Mouse (Mus musculus): ENCODE measurements around the gene Rtn4. TPM values are rescaled to one million over a fixed set of nuclear protein-coding genes. Genes with fewer than 3 reads are reported as not detected.

Gene Rtn4
- polyA plus RNA-seq, 1 experiment from 2014 or later, result 52.2 TPM

GRCm38 (mm10) chr11:29770666-29771400 lies 78.1 kb downstream of the Rtn4 start:
- 48% methylated on average over 3 of the region's 3 CpGs for WGBS
- Histone ChIP-seq H3K9ac (no peak overlapping the region), H3K4me3 (no peak overlapping the region), H3K27ac (no peak overlapping the region), H3K4me2 (no peak overlapping the region), H3K4me1 (no peaks in the 10 kb centered on the region), H3K27me3 (no peaks in the 10 kb centered on the region), H3K36me3 (no peaks in the 10 kb centered on the region), H3K9me3 (no peaks in the 10 kb centered on the region)
- no peak for ATAC-seq (ENCODE audit: borderline replicate concordance, extremely low read depth, low FRiP score, low TSS enrichment)

- WGBS, result 56% methylated on average over 1 of the region's 1 CpGs
- Histone ChIP-seq H3K27me3 (no peaks in the 10 kb centered on the region), H3K9me3 (no peaks in the 10 kb centered on the region), H3K36me3 (no peaks in the 10 kb centered on the region), H3K9ac (no peak overlapping the region), H3K27ac (no peak overlapping the region), H3K4me3 (no peak overlapping the region), H3K4me1 (no peaks in the 10 kb centered on the region), H3K4me2 (no peak overlapping the region)
- no peak for ATAC-seq (ENCODE audit: borderline replicate concordance, extremely low read depth, low FRiP score, low TSS enrichment)
Observed at GRCm38 (mm10) chr11:29772279-29772678, 79.5 kb downstream of the Rtn4 start.

GRCm38 (mm10) chr11:29774296-29774695 lies 81.5 kb downstream of the Rtn4 start:
- Histone ChIP-seq H3K4me2 (no peak overlapping the region), H3K36me3 (no peaks in the 10 kb centered on the region), H3K9ac (no peak overlapping the region), H3K9me3 (no peaks in the 10 kb centered on the region), H3K4me1 (no peaks in the 10 kb centered on the region), H3K27me3 (no peaks in the 10 kb centered on the region), H3K4me3 (no peak overlapping the region), H3K27ac (no peak overlapping the region)
- WGBS, result 42% methylated on average over 2 of the region's 2 CpGs
- ATAC-seq (ENCODE audit: borderline replicate concordance, extremely low read depth, low FRiP score, low TSS enrichment), result no peak

GRCm38 (mm10) chr11:29774760-29775159 lies 82.0 kb downstream of the Rtn4 start:
- Histone ChIP-seq H3K9me3 (no peaks in the 10 kb centered on the region), H3K9ac (no peak overlapping the region), H3K4me1 (no peaks in the 10 kb centered on the region), H3K4me2 (no peak overlapping the region), H3K27ac (no peak overlapping the region), H3K27me3 (no peaks in the 10 kb centered on the region), H3K4me3 (no peak overlapping the region), H3K36me3 (no peaks in the 10 kb centered on the region)
- ATAC-seq (ENCODE audit: borderline replicate concordance, extremely low read depth, low FRiP score, low TSS enrichment), result no peak
- 58% methylated on average over 2 of the region's 2 CpGs for WGBS

- H3K27me3 ChIP-seq, result no peaks in the 10 kb centered on the region
- H3K27ac ChIP-seq, result no peak overlapping the region
- no peaks in the 10 kb centered on the region for H3K9me3 ChIP-seq
- no peak for ATAC-seq (ENCODE audit: borderline replicate concordance, extremely low read depth, low FRiP score, low TSS enrichment)
- no peaks in the 10 kb centered on the region for H3K36me3 ChIP-seq
- H3K4me3 ChIP-seq, result no peak overlapping the region
- H3K4me2 ChIP-seq, result no peak overlapping the region
- no peaks in the 10 kb centered on the region for H3K4me1 ChIP-seq
- H3K9ac ChIP-seq, result no peak overlapping the region
Observed at GRCm38 (mm10) chr11:29777964-29778363, 85.2 kb downstream of the Rtn4 start.

GRCm38 (mm10) chr11:29778936-29779335 lies 86.2 kb downstream of the Rtn4 start:
- no peak overlapping the region for H3K4me2 ChIP-seq
- H3K36me3 ChIP-seq, result no peaks in the 10 kb centered on the region
- H3K9me3 ChIP-seq, result no peaks in the 10 kb centered on the region
- H3K27me3 ChIP-seq, result no peaks in the 10 kb centered on the region
- no peak overlapping the region for H3K4me3 ChIP-seq
- no peak overlapping the region for H3K27ac ChIP-seq
- H3K9ac ChIP-seq, result no peak overlapping the region
- no peak for ATAC-seq (ENCODE audit: borderline replicate concordance, extremely low read depth, low FRiP score, low TSS enrichment)
- no peaks in the 10 kb centered on the region for H3K4me1 ChIP-seq
- 64% methylated on average over 3 of the region's 3 CpGs for WGBS

- no peak overlapping the region for H3K4me3 ChIP-seq
- no peaks in the 10 kb centered on the region for H3K36me3 ChIP-seq
- no peak overlapping the region for H3K4me2 ChIP-seq
- H3K9ac ChIP-seq, result no peak overlapping the region
- H3K27ac ChIP-seq, result no peak overlapping the region
- H3K4me1 ChIP-seq, result no peaks in the 10 kb centered on the region
- H3K27me3 ChIP-seq, result no peaks in the 10 kb centered on the region
- no peaks in the 10 kb centered on the region for H3K9me3 ChIP-seq
- ATAC-seq (ENCODE audit: borderline replicate concordance, extremely low read depth, low FRiP score, low TSS enrichment), result no peak
- WGBS, result 44% methylated on average over 2 of the region's 2 CpGs
Observed at GRCm38 (mm10) chr11:29779409-29780026, 86.8 kb downstream of the Rtn4 start.

- no peaks in the 10 kb centered on the region for H3K27me3 ChIP-seq
- no peak overlapping the region for H3K27ac ChIP-seq
- WGBS, result 80% methylated on average over 6 of the region's 6 CpGs
- no peaks in the 10 kb centered on the region for H3K9me3 ChIP-seq
- no peaks in the 10 kb centered on the region for H3K36me3 ChIP-seq
- no peaks in the 10 kb centered on the region for H3K4me1 ChIP-seq
- no peak for ATAC-seq (ENCODE audit: borderline replicate concordance, extremely low read depth, low FRiP score, low TSS enrichment)
- H3K4me3 ChIP-seq, result no peak overlapping the region
- no peak overlapping the region for H3K4me2 ChIP-seq
- H3K9ac ChIP-seq, result no peak overlapping the region
Observed at GRCm38 (mm10) chr11:29786583-29787219, 94.0 kb downstream of the Rtn4 start.

- no peaks in the 10 kb centered on the region for H3K9me3 ChIP-seq
- H3K9ac ChIP-seq, result no peak overlapping the region
- H3K27ac ChIP-seq, result no peak overlapping the region
- ATAC-seq (ENCODE audit: borderline replicate concordance, extremely low read depth, low FRiP score, low TSS enrichment), result no peak
- H3K27me3 ChIP-seq, result no peaks in the 10 kb centered on the region
- H3K4me3 ChIP-seq, result no peak overlapping the region
- WGBS, result 14% methylated on average over 5 of the region's 5 CpGs
- H3K36me3 ChIP-seq, result no peaks in the 10 kb centered on the region
- no peak overlapping the region for H3K4me2 ChIP-seq
- H3K4me1 ChIP-seq, result no peaks in the 10 kb centered on the region
Observed at GRCm38 (mm10) chr11:29787473-29787872, 94.7 kb downstream of the Rtn4 start.

GRCm38 (mm10) chr11:29788499-29788898 lies 95.8 kb downstream of the Rtn4 start:
- WGBS, result 47% methylated on average over 1 of the region's 1 CpGs
- H3K27me3 ChIP-seq, result no peaks in the 10 kb centered on the region
- no peak overlapping the region for H3K9ac ChIP-seq
- no peak overlapping the region for H3K4me2 ChIP-seq
- H3K27ac ChIP-seq, result no peak overlapping the region
- no peak for ATAC-seq (ENCODE audit: borderline replicate concordance, extremely low read depth, low FRiP score, low TSS enrichment)
- no peaks in the 10 kb centered on the region for H3K36me3 ChIP-seq
- no peaks in the 10 kb centered on the region for H3K4me1 ChIP-seq
- H3K4me3 ChIP-seq, result no peak overlapping the region
- H3K9me3 ChIP-seq, result no peaks in the 10 kb centered on the region

GRCm38 (mm10) chr11:29788921-29789638 lies 96.3 kb downstream of the Rtn4 start:
- no peak overlapping the region for H3K9ac ChIP-seq
- WGBS, result 67% methylated on average over 6 of the region's 6 CpGs
- H3K4me2 ChIP-seq, result no peak overlapping the region
- H3K27ac ChIP-seq, result no peak overlapping the region
- H3K27me3 ChIP-seq, result no peaks in the 10 kb centered on the region
- H3K4me1 ChIP-seq, result no peaks in the 10 kb centered on the region
- no peaks in the 10 kb centered on the region for H3K9me3 ChIP-seq
- H3K36me3 ChIP-seq, result no peaks in the 10 kb centered on the region
- peak; percentile 55; the same call in 1 of the 2 replicates for ATAC-seq (ENCODE audit: borderline replicate concordance, extremely low read depth, low FRiP score, low TSS enrichment)
- H3K4me3 ChIP-seq, result no peak overlapping the region

- Histone ChIP-seq H3K27me3 (no peaks in the 10 kb centered on the region), H3K36me3 (no peaks in the 10 kb centered on the region), H3K9ac (no peak overlapping the region), H3K9me3 (no peaks in the 10 kb centered on the region), H3K27ac (no peak overlapping the region), H3K4me2 (no peak overlapping the region), H3K4me3 (no peak overlapping the region), H3K4me1 (no peaks in the 10 kb centered on the region)
- WGBS, result 86% methylated on average over 2 of the region's 2 CpGs
- no peak for ATAC-seq (ENCODE audit: borderline replicate concordance, extremely low read depth, low FRiP score, low TSS enrichment)
Observed at GRCm38 (mm10) chr11:29790796-29791195, 98.0 kb downstream of the Rtn4 start.

Data from lung, embryonic 15.5 days (tissue).